Mouse (Mus musculus): ENCODE data around the gene 2410015M20Rik.
"Not testable (repeated sequence)": the region's sequence is repeated elsewhere in the genome, so short reads cannot be mapped to it uniquely, and the experiment has no call there.

The 2410015M20Rik gene

GRCm38 (mm10) chr17:56609452-56610171, at the start of gene 2410015M20Rik:
2410015M20Rik (minus strand) TSS chr17:56609771.
- DNase-seq (ENCODE audit: low read depth, low spot score), result peak; percentile 98

- no peak for DNase-seq (ENCODE audit: low read depth, low spot score)
Observed at GRCm38 (mm10) chr17:56656171-56656570, 46.6 kb upstream of the 2410015M20Rik start.

- DNase-seq (ENCODE audit: low read depth, low spot score), result no peak
Observed at GRCm38 (mm10) chr17:56655311-56655710, 45.7 kb upstream of the 2410015M20Rik start.

GRCm38 (mm10) chr17:56654771-56655170, 45.2 kb upstream of the 2410015M20Rik start:
- DNase-seq (ENCODE audit: low read depth, low spot score), result no peak

GRCm38 (mm10) chr17:56651801-56652200, 42.2 kb upstream of the 2410015M20Rik start:
- peak; percentile 68 for DNase-seq (ENCODE audit: low read depth, low spot score)

GRCm38 (mm10) chr17:56647546-56647945, 38.0 kb upstream of the 2410015M20Rik start:
- DNase-seq (ENCODE audit: low read depth, low spot score), result no peak

- no peak for DNase-seq (ENCODE audit: low read depth, low spot score)
Observed at GRCm38 (mm10) chr17:56643237-56643636, 33.7 kb upstream of the 2410015M20Rik start.

GRCm38 (mm10) chr17:56634023-56634422, 24.5 kb upstream of the 2410015M20Rik start:
- DNase-seq (ENCODE audit: low read depth, low spot score), result no peak

- peak; percentile 95 for DNase-seq (ENCODE audit: low read depth, low spot score)
Observed at GRCm38 (mm10) chr17:56631807-56632206, 22.2 kb upstream of the 2410015M20Rik start.

GRCm38 (mm10) chr17:56629800-56630781, 20.5 kb upstream of the 2410015M20Rik start:
- DNase-seq (ENCODE audit: low read depth, low spot score), result not testable (repeated sequence)

GRCm38 (mm10) chr17:56627530-56628277, 18.1 kb upstream of the 2410015M20Rik start, which contains the start of gene Catsperd:
Catsperd (plus strand) TSS chr17:56628143.
- peak; percentile 66 for DNase-seq (ENCODE audit: low read depth, low spot score)

- peak; percentile 98 for DNase-seq (ENCODE audit: low read depth, low spot score)
Observed at GRCm38 (mm10) chr17:56626754-56627470, 17.3 kb upstream of the 2410015M20Rik start, which contains the start of gene Lonp1. Lonp1 (minus strand) TSS chr17:56626887.

GRCm38 (mm10) chr17:56626260-56626659, 16.7 kb upstream of the 2410015M20Rik start:
- no peak for DNase-seq (ENCODE audit: low read depth, low spot score)

GRCm38 (mm10) chr17:56625495-56625894, 15.9 kb upstream of the 2410015M20Rik start:
- no peak for DNase-seq (ENCODE audit: low read depth, low spot score)

GRCm38 (mm10) chr17:56617628-56618027, 8.1 kb upstream of the 2410015M20Rik start:
- no peak for DNase-seq (ENCODE audit: low read depth, low spot score)

- no peak for DNase-seq (ENCODE audit: low read depth, low spot score)
Observed at GRCm38 (mm10) chr17:56616725-56617124, 7.2 kb upstream of the 2410015M20Rik start.

- DNase-seq (ENCODE audit: low read depth, low spot score), result peak; percentile 14
Observed at GRCm38 (mm10) chr17:56615792-56616191, 6.2 kb upstream of the 2410015M20Rik start.

GRCm38 (mm10) chr17:56615136-56615784, 5.7 kb upstream of the 2410015M20Rik start:
- peak; percentile 45 for DNase-seq (ENCODE audit: low read depth, low spot score)

- peak; percentile 32 for DNase-seq (ENCODE audit: low read depth, low spot score)
Observed at GRCm38 (mm10) chr17:56614391-56615135, 5.0 kb upstream of the 2410015M20Rik start.
